8 mouse cellular contexts compared by ENCODE assay signal in the genomic region with DNA sequence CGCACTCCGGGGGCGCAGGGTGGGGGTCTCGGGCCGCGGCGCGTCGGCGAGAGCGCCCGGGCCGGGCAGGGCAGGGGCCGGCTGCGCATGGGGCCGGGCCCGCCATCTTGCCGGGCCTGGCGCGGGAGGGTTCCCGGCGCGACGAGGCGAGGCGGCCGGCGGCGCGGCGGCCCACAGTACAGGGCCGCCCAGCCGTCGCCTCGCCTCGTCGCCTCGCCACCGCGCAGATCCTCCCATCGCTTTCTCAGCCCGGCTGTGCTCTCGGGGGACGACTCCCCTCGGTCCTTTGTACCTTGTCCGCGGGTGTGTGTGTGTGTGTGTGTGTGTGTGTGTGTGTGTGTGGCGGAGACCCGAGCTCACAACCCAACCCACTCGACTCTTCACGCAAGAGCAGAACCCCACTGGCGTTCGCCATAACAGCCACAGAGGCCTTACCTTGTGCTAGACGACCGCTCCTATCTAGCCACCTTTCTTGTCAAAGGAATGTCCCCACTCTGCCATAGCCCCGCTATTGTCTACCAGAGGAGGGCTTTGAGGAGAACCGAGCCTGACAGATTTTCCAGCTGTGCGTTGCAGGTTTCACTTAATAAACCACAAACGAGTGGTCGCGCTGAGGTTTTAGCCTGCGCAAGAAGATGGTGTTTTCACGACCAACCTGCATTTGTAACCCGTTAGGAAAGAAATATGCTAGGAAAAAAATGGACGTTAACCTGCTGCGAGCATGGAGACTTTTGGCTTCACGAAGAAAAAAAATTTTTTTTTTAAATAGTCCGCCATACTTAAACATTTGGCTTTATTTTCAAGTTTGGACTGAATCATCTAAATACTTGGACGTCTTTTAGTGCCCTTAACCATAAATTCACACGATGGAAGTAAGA. TPM values are rescaled to one million over a fixed set of nuclear protein-coding genes. Genes with fewer than 3 reads are reported as not detected.
DNase-seq lines count a peak whose midpoint lies in the region; ATAC-seq lines count a peak whose summit lies in the region.

No protein-coding gene starts in this region.

- peaks cover 16% of the 10 kb centered on the region for H3K4me1 ChIP-seq in embryonic facial prominence, embryonic 10.5 days
- peaks cover 17% of the 10 kb centered on the region for H3K4me1 ChIP-seq in limb, embryonic 10.5 days
- H3K4me1 ChIP-seq in midbrain, embryonic 12.5 days = peaks cover 10% of the 10 kb centered on the region

- 3% methylated on average over 70 of the region's 70 CpGs for WGBS in embryonic facial prominence, embryonic 10.5 days
- WGBS in limb, embryonic 10.5 days = 2% methylated on average over 70 of the region's 70 CpGs
- 2% methylated on average over 51 of the region's 70 CpGs for WGBS in midbrain, embryonic 12.5 days

- H3K4me2 ChIP-seq in midbrain, embryonic 12.5 days (replicated peaks) = peak overlapping the region; percentile 69

- H3K9ac ChIP-seq in midbrain, embryonic 12.5 days (replicated peaks) = peak overlapping the region; percentile 92

- peak; percentile 93 for ATAC-seq in midbrain, embryonic 12.5 days (ENCODE audit: low FRiP score, low read depth)

- H3K4me3 ChIP-seq in embryonic facial prominence, embryonic 10.5 days = peak overlapping the region; percentile 81
- H3K4me3 ChIP-seq in limb, embryonic 10.5 days = peak overlapping the region; percentile 77
- H3K4me3 ChIP-seq in midbrain, embryonic 12.5 days = peak overlapping the region; percentile 72

- peaks cover 5% of the 10 kb centered on the region; the same call in 1 of the 2 replicates for H3K9me3 ChIP-seq in embryonic facial prominence, embryonic 10.5 days
- no peaks in the 10 kb centered on the region; the same call in 1 of the 2 replicates for H3K9me3 ChIP-seq in limb, embryonic 10.5 days (replicated peaks)
- H3K9me3 ChIP-seq in midbrain, embryonic 12.5 days = peaks cover 6% of the 10 kb centered on the region; the same call in 1 of the 2 replicates

- peak; percentile 56 for DNase-seq in 3T3-L1 (ENCODE audit: low read depth, low spot score)
- peak; percentile 63 for DNase-seq in adrenal gland, postnatal 14 days
- DNase-seq in embryonic facial prominence, embryonic 10.5 days (ENCODE audit: low spot score) = peak; percentile 73
- DNase-seq in heart, adult 18-20 months = peak; percentile 55 to 79
- DNase-seq in kidney, adult 18-20 months = peak; percentile 73
- peak; percentile 76 for DNase-seq in limb, embryonic 10.5 days (ENCODE audit: low spot score)
- DNase-seq in spleen, adult 12 weeks (ENCODE audit: low spot score) = peak; percentile 51

- peak overlapping the region; percentile 99 for H3K27ac ChIP-seq in embryonic facial prominence, embryonic 10.5 days (replicated peaks)
- H3K27ac ChIP-seq in limb, embryonic 10.5 days = peak overlapping the region; percentile 99
- peak overlapping the region; percentile 99 for H3K27ac ChIP-seq in midbrain, embryonic 12.5 days (replicated peaks)

- H3K27me3 ChIP-seq in embryonic facial prominence, embryonic 10.5 days (replicated peaks; ENCODE audit: low read depth, poor library complexity, severe bottlenecking) = no peaks in the 10 kb centered on the region
- no peaks in the 10 kb centered on the region for H3K27me3 ChIP-seq in limb, embryonic 10.5 days (ENCODE audit: low read depth, poor library complexity, severe bottlenecking)
- peaks cover 3% of the 10 kb centered on the region; the same call in 1 of the 2 replicates for H3K27me3 ChIP-seq in midbrain, embryonic 12.5 days

- H3K36me3 ChIP-seq in embryonic facial prominence, embryonic 10.5 days (replicated peaks) = peaks cover 6% of the 10 kb centered on the region
- H3K36me3 ChIP-seq in limb, embryonic 10.5 days = peaks cover 9% of the 10 kb centered on the region
- H3K36me3 ChIP-seq in midbrain, embryonic 12.5 days = no peaks in the 10 kb centered on the region

RNA-seq across cellular contexts. Expression of a gene that starts 0.7 kb away (rescaled TPM):
- total RNA-seq in adrenal gland, postnatal 14 days (2021) = 30.0 and 38.0 TPM in 2 replicates
- 50.3 and 53.0 TPM in 2 replicates for polyA plus RNA-seq in embryonic facial prominence, embryonic 10.5 days (2016; fragmentation: Nextera tagmentation; extraction: Ambion mirVana)
- total RNA-seq in heart, adult 18-20 months (2021) = 10 to 100 TPM; 15.4 to 16.3 TPM
- 43.2 and 51.8 TPM in 2 replicates for polyA plus RNA-seq in limb, embryonic 10.5 days (2016; fragmentation: Nextera tagmentation; extraction: Ambion mirVana)
- polyA plus RNA-seq in midbrain, embryonic 12.5 days (2016; fragmentation: Nextera tagmentation; extraction: Ambion mirVana) = 63.8 and 64.8 TPM in 2 replicates

Comparison
In these comparisons a context has a peak if more than half of its experiments do, and no peak if none do; other contexts are left out.
1. Peak in every context shown above with its lines: DNase-seq, ATAC-seq, H3K4me3 ChIP-seq and H3K27ac ChIP-seq.